Mouse (Mus musculus): ENCODE results near the gene Naip2. TPM values are rescaled to one million over a fixed set of nuclear protein-coding genes. Genes with fewer than 3 reads are reported as not detected.
"Not testable (repeated sequence)": the region's sequence is repeated elsewhere in the genome, so short reads cannot be mapped to it uniquely, and the experiment has no call there.

Naip2 gene
- polyA plus RNA-seq, 1 experiment from 2014 or later: 0.35 TPM

- H3K36me3 ChIP-seq; H3K4me3 ChIP-seq (replicated peaks); H3K27me3 ChIP-seq; H3K9me3 ChIP-seq (replicated peaks); H3K9ac ChIP-seq; H3K4me1 ChIP-seq; H3K27ac ChIP-seq (replicated peaks); H3K4me2 ChIP-seq (replicated peaks); ATAC-seq (ENCODE audit: insufficient number of reproducible peaks, low FRiP score, low TSS enrichment, low read depth): not testable (repeated sequence)
Observed at GRCm38 (mm10) chr13:100162467-100162866, 39.4 kb downstream of the Naip2 start.

GRCm38 (mm10) chr13:100161171-100161870 is 40.6 kb downstream of the Naip2 start:
- H3K9me3 ChIP-seq (replicated peaks); H3K4me1 ChIP-seq; H3K27me3 ChIP-seq; H3K4me2 ChIP-seq (replicated peaks); H3K4me3 ChIP-seq (replicated peaks); H3K9ac ChIP-seq; ATAC-seq (ENCODE audit: insufficient number of reproducible peaks, low FRiP score, low TSS enrichment, low read depth); H3K27ac ChIP-seq (replicated peaks); H3K36me3 ChIP-seq: not testable (repeated sequence)
- 85% methylated on average over 11 of the region's 11 CpGs for WGBS

GRCm38 (mm10) chr13:100156624-100157023 is 45.3 kb downstream of the Naip2 start:
- WGBS: 85% methylated on average over 3 of the region's 3 CpGs
- H3K4me2 ChIP-seq (replicated peaks): no peak overlapping the region
- no peak overlapping the region for H3K9ac ChIP-seq
- no peaks in the 10 kb centered on the region for H3K27me3 ChIP-seq
- H3K4me1 ChIP-seq: no peaks in the 10 kb centered on the region
- ATAC-seq (ENCODE audit: insufficient number of reproducible peaks, low FRiP score, low TSS enrichment, low read depth): no peak
- H3K36me3 ChIP-seq: no peaks in the 10 kb centered on the region
- H3K4me3 ChIP-seq (replicated peaks): no peak overlapping the region
- no peaks in the 10 kb centered on the region for H3K9me3 ChIP-seq (replicated peaks)
- no peak overlapping the region for H3K27ac ChIP-seq (replicated peaks)

- H3K4me3 ChIP-seq (replicated peaks): no peak overlapping the region
- H3K9me3 ChIP-seq (replicated peaks): no peaks in the 10 kb centered on the region
- no peaks in the 10 kb centered on the region for H3K4me1 ChIP-seq
- H3K27me3 ChIP-seq: no peaks in the 10 kb centered on the region
- H3K9ac ChIP-seq: no peak overlapping the region
- ATAC-seq (ENCODE audit: insufficient number of reproducible peaks, low FRiP score, low TSS enrichment, low read depth): no peak
- 57% methylated on average over 1 of the region's 1 CpGs for WGBS
- H3K36me3 ChIP-seq: no peaks in the 10 kb centered on the region
- H3K27ac ChIP-seq (replicated peaks): no peak overlapping the region
- H3K4me2 ChIP-seq (replicated peaks): no peak overlapping the region
Observed at GRCm38 (mm10) chr13:100152659-100153058, 49.2 kb downstream of the Naip2 start.

GRCm38 (mm10) chr13:100141646-100142314 is 60.1 kb downstream of the Naip2 start:
- no peaks in the 10 kb centered on the region for H3K9me3 ChIP-seq (replicated peaks)
- ATAC-seq (ENCODE audit: insufficient number of reproducible peaks, low FRiP score, low TSS enrichment, low read depth): no peak
- no peak overlapping the region for H3K27ac ChIP-seq (replicated peaks)
- peaks cover 19% of the 10 kb centered on the region for H3K36me3 ChIP-seq
- no peaks in the 10 kb centered on the region for H3K4me1 ChIP-seq
- WGBS: 79% methylated on average over 8 of the region's 8 CpGs
- H3K9ac ChIP-seq: no peak overlapping the region
- no peak overlapping the region for H3K4me2 ChIP-seq (replicated peaks)
- H3K27me3 ChIP-seq: no peaks in the 10 kb centered on the region
- H3K4me3 ChIP-seq (replicated peaks): no peak overlapping the region

GRCm38 (mm10) chr13:100125258-100125643 is 76.6 kb downstream of the Naip2 start:
- Histone ChIP-seq H3K4me2 (replicated peaks) (peak overlapping the region; percentile 80), H3K27ac (replicated peaks) (no peak overlapping the region), H3K36me3 (peaks cover 31% of the 10 kb centered on the region), H3K4me1 (peaks cover 15% of the 10 kb centered on the region), H3K4me3 (replicated peaks) (peak overlapping the region; percentile 100), H3K9ac (peak overlapping the region; percentile 95), H3K27me3 (no peaks in the 10 kb centered on the region), H3K9me3 (replicated peaks) (no peaks in the 10 kb centered on the region)
- WGBS: 2% methylated on average over 10 of the region's 10 CpGs
- no peak for ATAC-seq (ENCODE audit: insufficient number of reproducible peaks, low FRiP score, low TSS enrichment, low read depth)

GRCm38 (mm10) chr13:100124423-100125257 is 77.3 kb downstream of the Naip2 start, which contains the start of gene Smn1:
TSS of gene Smn1 (plus strand) at chr13:100124852.
- ATAC-seq (ENCODE audit: insufficient number of reproducible peaks, low FRiP score, low TSS enrichment, low read depth): peak; percentile 93
- Histone ChIP-seq H3K9ac (peak within 1 kb of the TSS; percentile 95), H3K4me2 (replicated peaks) (peak within 1 kb of the TSS; percentile 80), H3K27me3 (no peaks in the 10 kb centered on the region), H3K36me3 (peaks cover 28% of the 10 kb centered on the region), H3K4me1 (peaks cover 15% of the 10 kb centered on the region), H3K27ac (replicated peaks) (no peak within 1 kb of the TSS), H3K4me3 (replicated peaks) (peak within 1 kb of the TSS; percentile 100), H3K9me3 (replicated peaks) (no peaks in the 10 kb centered on the region)
- WGBS: 4% methylated on average over 42 of the region's 42 CpGs

- 78% methylated on average over 3 of the region's 3 CpGs for WGBS
Observed at GRCm38 (mm10) chr13:100123970-100124369, 77.9 kb downstream of the Naip2 start.

GRCm38 (mm10) chr13:100112218-100112972 is 89.5 kb downstream of the Naip2 start:
- no peaks in the 10 kb centered on the region for H3K27me3 ChIP-seq
- WGBS: 36% methylated on average over 5 of the region's 5 CpGs
- peaks cover 12% of the 10 kb centered on the region; the same call in 1 of the 2 replicates for H3K4me1 ChIP-seq
- H3K9ac ChIP-seq: no peak overlapping the region
- peaks cover 14% of the 10 kb centered on the region; the same call in 1 of the 2 replicates for H3K36me3 ChIP-seq
- H3K4me2 ChIP-seq (replicated peaks): no peak overlapping the region
- H3K4me3 ChIP-seq (replicated peaks): no peak overlapping the region
- no peak for ATAC-seq (ENCODE audit: insufficient number of reproducible peaks, low FRiP score, low TSS enrichment, low read depth)
- H3K9me3 ChIP-seq (replicated peaks): no peaks in the 10 kb centered on the region
- H3K27ac ChIP-seq (replicated peaks): no peak overlapping the region

More at GRCm38 (mm10) chr13:100123970-100124369, 77.9 kb downstream of the Naip2 start:
- H3K4me3 ChIP-seq (replicated peaks): peak overlapping the region; percentile 100
- peak overlapping the region; percentile 95; the same call in 1 of the 2 replicates for H3K9ac ChIP-seq
- no peak for ATAC-seq (ENCODE audit: insufficient number of reproducible peaks, low FRiP score, low TSS enrichment, low read depth)
- no peaks in the 10 kb centered on the region for H3K9me3 ChIP-seq (replicated peaks)
- peak overlapping the region; percentile 80 for H3K4me2 ChIP-seq (replicated peaks)
- H3K27me3 ChIP-seq: no peaks in the 10 kb centered on the region
- H3K36me3 ChIP-seq: peaks cover 22% of the 10 kb centered on the region
- no peak overlapping the region for H3K27ac ChIP-seq (replicated peaks)
- H3K4me1 ChIP-seq: peaks cover 15% of the 10 kb centered on the region

- peak; percentile 79 for ATAC-seq (ENCODE audit: insufficient number of reproducible peaks, low FRiP score, low TSS enrichment, low read depth)
- WGBS: under 1% methylated on average over 74 of the region's 76 CpGs
- peak within 1 kb of the TSS; percentile 79 for H3K4me3 ChIP-seq (replicated peaks)
Observed at GRCm38 (mm10) chr13:100107652-100108472, 94.0 kb downstream of the Naip2 start, which contains the start of gene Serf1. TSS of gene Serf1 (plus strand) at chr13:100108012.

More at GRCm38 (mm10) chr13:100107652-100108472, 94.0 kb downstream of the Naip2 start, which contains the start of gene Serf1:
- no peaks in the 10 kb centered on the region for H3K36me3 ChIP-seq
- H3K9ac ChIP-seq: peak within 1 kb of the TSS; percentile 77
- H3K4me1 ChIP-seq: peaks cover 18% of the 10 kb centered on the region; the same call in 1 of the 2 replicates
- H3K27ac ChIP-seq (replicated peaks): peak within 1 kb of the TSS; percentile 83
- H3K9me3 ChIP-seq (replicated peaks): no peaks in the 10 kb centered on the region
- no peaks in the 10 kb centered on the region for H3K27me3 ChIP-seq
- H3K4me2 ChIP-seq (replicated peaks): peak within 1 kb of the TSS; percentile 81
